Comparison of ENCODE assay signal across 23 mouse cellular contexts in the genomic region with DNA sequence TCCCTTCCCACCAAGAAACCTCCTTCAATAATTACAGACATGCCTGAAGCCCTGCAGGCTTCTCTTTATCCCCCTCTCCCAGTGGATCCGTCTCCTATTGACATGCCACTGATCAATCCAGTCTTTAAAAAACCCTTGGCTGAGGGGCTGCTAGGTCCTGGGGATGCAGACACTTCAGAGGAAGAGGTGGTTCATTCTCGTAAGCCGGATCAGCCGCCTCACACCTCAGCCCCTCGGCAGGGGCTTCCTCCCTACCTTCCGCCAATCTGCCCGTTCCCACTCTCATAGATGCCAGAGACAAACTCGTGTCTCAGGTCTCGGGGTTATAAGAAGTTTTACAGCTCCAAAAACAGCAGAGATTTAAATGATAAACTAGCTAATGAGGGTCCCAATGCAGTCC.
"Had no signal": no experiment of that assay in that cellular context is flagged by ENCODE, and none has a peak within 500 bp of the region (broad histone marks: within the 10 kb centered on the region; RNA-seq: fewer than 3 reads in every experiment).

No protein-coding gene starts in this region.

- H3K9me3 ChIP-seq: hindbrain, embryonic 12.5 days; intestine, embryonic 15.5 days; limb, embryonic 10.5 days had no signal

- H3K27ac ChIP-seq: hindbrain, embryonic 10.5 days; hindbrain, embryonic 12.5 days; hindbrain, embryonic 14.5 days; intestine, embryonic 15.5 days; layer of hippocampus, adult 2 months; left cerebral cortex, adult 2 months; limb, embryonic 10.5 days; limb, embryonic 12.5 days; liver, embryonic 13.5 days had no signal

- DNase-seq: forebrain, postnatal 0 days; gastrocnemius, postnatal 14 days; heart, postnatal 10 days; heart, postnatal 4 days; kidney, adult 18-20 months; kidney, adult 8-10 months; kidney, postnatal 10 days; kidney, postnatal 4 days; liver; liver, embryonic 13.5 days had no signal

- H3K4me2 ChIP-seq: heart, embryonic 12.5 days; hindbrain, embryonic 12.5 days; hindbrain, embryonic 14.5 days; intestine, embryonic 15.5 days; limb, embryonic 12.5 days; liver, embryonic 11.5 days; liver, embryonic 13.5 days had no signal

- H3K9ac ChIP-seq: forebrain, postnatal 0 days; heart, embryonic 12.5 days; hindbrain, embryonic 12.5 days; hindbrain, embryonic 14.5 days; intestine, embryonic 15.5 days; limb, embryonic 12.5 days; liver, embryonic 13.5 days had no signal

- H3K36me3 ChIP-seq: heart, embryonic 12.5 days; hindbrain, embryonic 10.5 days; hindbrain, embryonic 12.5 days; intestine, embryonic 15.5 days; limb, embryonic 10.5 days; limb, embryonic 12.5 days; liver, embryonic 13.5 days had no signal

- H3K4me3 ChIP-seq: heart, embryonic 12.5 days; hindbrain, embryonic 10.5 days; hindbrain, embryonic 12.5 days; intestine, embryonic 15.5 days; layer of hippocampus, adult 2 months; left cerebral cortex, adult 2 months; limb, embryonic 10.5 days; limb, embryonic 12.5 days; liver, embryonic 13.5 days had no signal

- ATAC-seq: forebrain, postnatal 0 days; hindbrain, embryonic 16.5 days; inflammation-experienced regulatory T-cells, adult 6 months; intestine, embryonic 15.5 days; intestine, postnatal 0 days had no signal

- H3K4me1 ChIP-seq: heart, embryonic 12.5 days; hindbrain, embryonic 10.5 days; hindbrain, embryonic 12.5 days; limb, embryonic 10.5 days; limb, embryonic 12.5 days had no signal

- H3K27me3 ChIP-seq: heart, embryonic 12.5 days; hindbrain, embryonic 12.5 days; intestine, embryonic 15.5 days; limb, embryonic 12.5 days; liver, embryonic 13.5 days had no signal
